Mouse (Mus musculus) urinary bladder, postnatal 10 days (tissue): ENCODE measurements at regions not wholly inside any gene's neighbourhood (a gene's known extent, or its start where the extent isn't known, plus 50 kb on each side); places are given as distances from the start of the nearest gene placed in this dataset.

ENCODE experiments used
- DNase-seq: peaks from one replicate; pipeline ENCODE4 v3.0.0; 2022; ENCODE audit warnings: low spot score

GRCm38 (mm10) chr4:9081701-9082562 is 843.1 kb upstream of the Car8 start:
- DNase-seq: no peak

GRCm38 (mm10) chr4:9080821-9081493 is 842.1 kb upstream of the Car8 start:
- no peak for DNase-seq

- DNase-seq: no peak
Measured at GRCm38 (mm10) chr4:9079828-9080245, 841.0 kb upstream of the Car8 start.

- no peak for DNase-seq
Measured at GRCm38 (mm10) chr4:9074447-9074846, 835.6 kb upstream of the Car8 start.

GRCm38 (mm10) chr4:9073736-9074428 is 835.0 kb upstream of the Car8 start:
- no peak for DNase-seq

GRCm38 (mm10) chr4:9072321-9072720 is 833.5 kb upstream of the Car8 start:
- DNase-seq: no peak

GRCm38 (mm10) chr4:9067874-9068273 is 829.0 kb upstream of the Car8 start:
- DNase-seq: no peak

GRCm38 (mm10) chr4:9065981-9066815 is 827.4 kb upstream of the Car8 start:
- DNase-seq: no peak

GRCm38 (mm10) chr4:9061941-9062340 is 823.1 kb upstream of the Car8 start:
- DNase-seq: no peak

- no peak for DNase-seq
Measured at GRCm38 (mm10) chr4:9060221-9060620, 821.4 kb upstream of the Car8 start.

- DNase-seq: no peak
Measured at GRCm38 (mm10) chr4:9057676-9058075, 818.8 kb upstream of the Car8 start.

- DNase-seq: no peak
Measured at GRCm38 (mm10) chr4:9057113-9057512, 818.3 kb upstream of the Car8 start.

GRCm38 (mm10) chr4:9055876-9056275 is 817.0 kb upstream of the Car8 start:
- DNase-seq: no peak

- DNase-seq: no peak
Measured at GRCm38 (mm10) chr4:9055266-9055820, 816.5 kb upstream of the Car8 start.

GRCm38 (mm10) chr4:9048817-9049216 is 810.0 kb upstream of the Car8 start:
- no peak for DNase-seq

GRCm38 (mm10) chr4:9047151-9047550 is 808.3 kb upstream of the Car8 start:
- DNase-seq: no peak

GRCm38 (mm10) chr4:9046436-9046835 is 807.6 kb upstream of the Car8 start:
- no peak for DNase-seq

- no peak for DNase-seq
Measured at GRCm38 (mm10) chr4:9046030-9046429, 807.2 kb upstream of the Car8 start.

GRCm38 (mm10) chr4:9036005-9036404 is 797.2 kb upstream of the Car8 start:
- no peak for DNase-seq

GRCm38 (mm10) chr4:9035350-9035749 is 796.5 kb upstream of the Car8 start:
- no peak for DNase-seq

- no peak for DNase-seq
Measured at GRCm38 (mm10) chr4:9034280-9034679, 795.4 kb upstream of the Car8 start.
